Mouse (Mus musculus) thymus, adult 2 months (tissue): ENCODE data around the gene Nkain4. TPM values are rescaled to one million over a fixed set of nuclear protein-coding genes. Genes with fewer than 3 reads are reported as not detected.

Source experiments
- DNase-seq: peaks from one replicate; pipeline ENCODE4 v3.0.0; 2021
- H3K27ac ChIP-seq: fragments of 200-500 bp; 2 replicates; pipeline ENCODE4 v1.5.1; 2012; ENCODE audit warnings: low read length, control low read depth; ENCODE audit not compliant: control insufficient read depth, insufficient read depth
- H3K27me3 ChIP-seq: fragments of 200-500 bp; 2 replicates; pipeline ENCODE4 v1.6.1; 2012; ENCODE audit warnings: mild to moderate bottlenecking, low read length, moderate library complexity, mixed read lengths; ENCODE audit not compliant: control insufficient read depth, insufficient read depth
- H3K36me3 ChIP-seq: fragments of 200-500 bp; 2 replicates; pipeline ENCODE4 v1.6.1; 2012; ENCODE audit warnings: mild to moderate bottlenecking, low read length, moderate library complexity; ENCODE audit not compliant: control insufficient read depth, insufficient read depth
- H3K4me1 ChIP-seq: fragments of 200-500 bp; replicated peaks from 2 replicates; pipeline ENCODE4 v1.6.1; 2012; ENCODE audit warnings: low read length; ENCODE audit not compliant: control insufficient read depth, insufficient read depth
- H3K4me3 ChIP-seq: fragments of 200-500 bp; 2 replicates; pipeline ENCODE4 v1.5.1; 2012; ENCODE audit warnings: mild to moderate bottlenecking, low read length, control low read depth, moderate library complexity; ENCODE audit not compliant: control insufficient read depth, insufficient read depth
- CTCF ChIP-seq: fragments of 200-500 bp; IDR thresholded peaks from 2 replicates; pipeline ENCODE4 v1.5.1; 2012; ENCODE audit warnings: mild to moderate bottlenecking, control low read depth, low read length, moderate library complexity, borderline replicate concordance; ENCODE audit not compliant: control insufficient read depth, poor library complexity, insufficient read depth; ENCODE audit errors: extremely low read depth
- POLR2A ChIP-seq: fragments of 200-500 bp; IDR thresholded peaks from 2 replicates; pipeline ENCODE4 v1.6.1; 2012; ENCODE audit warnings: mild to moderate bottlenecking, low read length, control low read depth, moderate library complexity; ENCODE audit not compliant: control insufficient read depth, poor library complexity, insufficient read depth; ENCODE audit errors: extremely low read depth
- WGBS: fragments of 180-500 bp; shearing (Covaris S2); methylation state at CpG from one replicate; pipeline ENCODE4 v1.1.7; 2018; 5-methylcytosine and 5-hydroxymethylcytosine counted together
- polyA plus RNA-seq: library from polyadenylated mRNA; depleted of rRNA; stranded (reverse); fragments of >200 nt; gene quantifications from 2 replicates; pipeline ENCODE4 v1.2.3, GENCODE M21; 2012; rRNA removed

Gene Nkain4
- 12.5 and 24.6 TPM in 2 replicates for polyA plus RNA-seq

GRCm38 (mm10) chr2:180954061-180955047 is at the start of gene Nkain4:
Nkain4 (minus strand) TSS chr2:180954699.
- Histone ChIP-seq H3K27ac (no peak within 1 kb of the TSS), H3K4me1 (no peaks in the 10 kb centered on the region), H3K27me3 (peaks cover 8% of the 10 kb centered on the region), H3K4me3 (no peak within 1 kb of the TSS), H3K36me3 (no peaks in the 10 kb centered on the region)
- no peak for TF ChIP-seq CTCF
- TF ChIP-seq POLR2A = no peak
- WGBS = 5% methylated on average over 52 of the region's 52 CpGs
- DNase-seq = no peak

- Histone ChIP-seq H3K4me3 (no peak overlapping the region), H3K4me1 (no peaks in the 10 kb centered on the region), H3K36me3 (no peaks in the 10 kb centered on the region), H3K27me3 (no peaks in the 10 kb centered on the region), H3K27ac (no peak overlapping the region)
- WGBS = 83% methylated on average over 3 of the region's 3 CpGs
- DNase-seq = no peak
- TF ChIP-seq POLR2A (no peak), CTCF (no peak)
Observed at GRCm38 (mm10) chr2:180996905-180997304, 42.4 kb upstream of the Nkain4 start.

GRCm38 (mm10) chr2:180996436-180996835 is 41.9 kb upstream of the Nkain4 start:
- TF ChIP-seq CTCF = peak; percentile 57; the same call in 1 of the 2 replicates
- TF ChIP-seq POLR2A = no peak
- no peaks in the 10 kb centered on the region for H3K36me3 ChIP-seq

GRCm38 (mm10) chr2:180995457-180995856 is 41.0 kb upstream of the Nkain4 start:
- H3K27me3 ChIP-seq = no peaks in the 10 kb centered on the region
- H3K27ac ChIP-seq = no peak overlapping the region
- 88% methylated on average over 4 of the region's 4 CpGs for WGBS
- TF ChIP-seq POLR2A (no peak), CTCF (no peak)
- no peaks in the 10 kb centered on the region for H3K4me1 ChIP-seq
- no peak overlapping the region for H3K4me3 ChIP-seq
- no peaks in the 10 kb centered on the region for H3K36me3 ChIP-seq
- DNase-seq = no peak

More at GRCm38 (mm10) chr2:180996436-180996835, 41.9 kb upstream of the Nkain4 start:
- DNase-seq = peak; percentile 16
- 14% methylated on average over 5 of the region's 5 CpGs for WGBS
- no peaks in the 10 kb centered on the region for H3K4me1 ChIP-seq
- H3K4me3 ChIP-seq = no peak overlapping the region
- no peaks in the 10 kb centered on the region for H3K27me3 ChIP-seq
- no peak overlapping the region for H3K27ac ChIP-seq

- TF ChIP-seq POLR2A (no peak), CTCF (no peak)
Observed at GRCm38 (mm10) chr2:180994360-180994759, 39.9 kb upstream of the Nkain4 start.

GRCm38 (mm10) chr2:180990347-180990746 is 35.8 kb upstream of the Nkain4 start:
- no peaks in the 10 kb centered on the region for H3K27me3 ChIP-seq
- no peak overlapping the region for H3K27ac ChIP-seq
- no peaks in the 10 kb centered on the region for H3K36me3 ChIP-seq
- H3K4me1 ChIP-seq = no peaks in the 10 kb centered on the region
- no peak overlapping the region for H3K4me3 ChIP-seq
- WGBS = 80% methylated on average over 4 of the region's 4 CpGs
- no peak for TF ChIP-seq CTCF
- TF ChIP-seq POLR2A = no peak
- no peak for DNase-seq

More at GRCm38 (mm10) chr2:180994360-180994759, 39.9 kb upstream of the Nkain4 start:
- Histone ChIP-seq H3K4me3 (no peak overlapping the region), H3K27ac (no peak overlapping the region), H3K36me3 (no peaks in the 10 kb centered on the region), H3K27me3 (no peaks in the 10 kb centered on the region), H3K4me1 (no peaks in the 10 kb centered on the region)
- DNase-seq = no peak
- WGBS = 89% methylated on average over 2 of the region's 2 CpGs

GRCm38 (mm10) chr2:180988948-180989347 is 34.4 kb upstream of the Nkain4 start:
- Histone ChIP-seq H3K4me1 (no peaks in the 10 kb centered on the region), H3K36me3 (no peaks in the 10 kb centered on the region), H3K4me3 (no peak overlapping the region), H3K27ac (no peak overlapping the region), H3K27me3 (no peaks in the 10 kb centered on the region)
- 80% methylated on average over 1 of the region's 1 CpGs for WGBS
- TF ChIP-seq POLR2A = no peak
- no peak for TF ChIP-seq CTCF
- DNase-seq = no peak
